Mouse (Mus musculus): ENCODE measurements around the gene Spint2.

DNA sequence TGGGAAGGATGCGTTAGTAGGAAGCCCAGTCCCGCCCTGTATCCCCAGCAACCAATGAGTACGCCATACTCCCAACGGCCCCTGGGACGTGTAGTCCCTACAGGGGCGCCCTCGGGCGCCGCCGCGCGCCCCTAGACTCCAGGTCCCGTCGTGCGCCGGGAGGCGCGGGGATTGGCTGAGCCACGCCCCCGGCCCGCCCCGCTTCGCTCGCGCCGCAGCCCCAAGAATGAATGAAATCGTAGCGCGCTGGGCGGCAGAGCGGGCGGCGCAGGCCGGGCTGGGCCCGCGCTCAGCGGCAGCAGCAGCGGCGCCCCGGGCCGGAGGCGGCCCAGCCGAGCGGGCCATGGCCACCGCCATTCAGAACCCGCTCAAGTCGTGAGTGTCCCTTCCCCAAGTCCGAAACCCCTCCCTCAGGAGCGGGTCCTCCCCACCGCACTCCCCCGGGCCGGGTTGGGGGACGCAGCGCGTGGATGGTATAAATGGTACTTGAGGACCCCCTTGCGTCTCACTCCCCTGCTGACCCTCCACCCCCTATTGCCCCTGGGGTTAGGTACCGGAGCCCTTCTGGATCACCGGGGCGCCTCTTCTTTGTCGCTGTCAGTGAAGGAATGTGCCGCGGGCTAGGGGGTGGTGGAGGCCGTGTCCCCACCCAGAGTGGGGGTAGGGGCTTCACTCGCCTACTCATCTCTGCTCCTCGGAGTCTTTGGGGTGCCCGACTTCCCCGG, 22.2 kb upstream of the Spint2 start, which contains the start of gene Dpf1:
- TF ChIP-seq ETS1 (conservative IDR thresholded peaks at IDR 0.05; ENCODE audit: low read depth, low read length) (no peak), CTCF (conservative IDR thresholded peaks at IDR 0.05 in 1 of 2, IDR thresholded peaks at IDR 0.05 in 1 of 2; ENCODE audit: low read depth in 2 of 2, low read length in 2 of 2) (no peak), EP300 (IDR thresholded peaks at IDR 0.05; ENCODE audit: low read length) (no peak), POLR2AphosphoS2 (IDR thresholded peaks at IDR 0.05; ENCODE audit: low read depth, low read length) (no peak), JUN (IDR thresholded peaks at IDR 0.05; ENCODE audit: insufficient read depth, low read depth, low read length) (no peak), GABPA (IDR thresholded peaks at IDR 0.05; ENCODE audit: insufficient replicate concordance, low read depth, low read length) (no peak), POLR2A (IDR thresholded peaks at IDR 0.05; ENCODE audit: low read depth, low read length) (no peak)
